Mouse (Mus musculus) embryonic facial prominence, embryonic 10.5 days (tissue): Measurements from ENCODE around the gene Edn2. TPM values are rescaled to one million over a fixed set of nuclear protein-coding genes. Genes with fewer than 3 reads are reported as not detected.

Experiments used
- DNase-seq: peaks from one replicate; pipeline ENCODE4 v3.0.0-alpha.2; 2017; ENCODE audit warnings: low spot score
- H3K27ac ChIP-seq: fragments of 300-500 bp; sonication (generic); replicated peaks from 2 replicates; pipeline ENCODE4 v1.5.1; 2016; ENCODE audit warnings: mild to moderate bottlenecking
- H3K27me3 ChIP-seq: fragments of 300-500 bp; sonication (generic); replicated peaks from 2 replicates; pipeline ENCODE4 v1.6.1; 2016; ENCODE audit warnings: low read depth, mild to moderate bottlenecking; ENCODE audit not compliant: poor library complexity, severe bottlenecking
- H3K36me3 ChIP-seq: fragments of 300-500 bp; sonication (generic); replicated peaks from 2 replicates; pipeline ENCODE4 v1.6.1; 2016; ENCODE audit warnings: mild to moderate bottlenecking, moderate library complexity
- H3K4me1 ChIP-seq: fragments of 300-500 bp; sonication (generic); 2 replicates; pipeline ENCODE4 v1.6.1; 2016
- H3K4me3 ChIP-seq: fragments of 300-500 bp; sonication (generic); 2 replicates; pipeline ENCODE4 v1.5.1; 2016; ENCODE audit warnings: mild to moderate bottlenecking, moderate library complexity
- H3K9me3 ChIP-seq: fragments of 300-500 bp; sonication (generic); 2 replicates; pipeline ENCODE4 v1.6.1; 2016; ENCODE audit warnings: mild to moderate bottlenecking
- WGBS: fragments of 180-500 bp; shearing (Covaris S2); methylation state at CpG from one replicate; pipeline ENCODE4 v1.1.7; 2016; 5-methylcytosine and 5-hydroxymethylcytosine counted together
- polyA plus RNA-seq: library from polyadenylated mRNA; unstranded; fragments of >200 nt; fragmentation: Nextera tagmentation; extraction: Ambion mirVana; gene quantifications from 2 replicates; pipeline ENCODE4 v1.2.1, GENCODE M21; 2016

The Edn2 gene
- polyA plus RNA-seq, 1 experiment from 2014 or later = not detected

DNA sequence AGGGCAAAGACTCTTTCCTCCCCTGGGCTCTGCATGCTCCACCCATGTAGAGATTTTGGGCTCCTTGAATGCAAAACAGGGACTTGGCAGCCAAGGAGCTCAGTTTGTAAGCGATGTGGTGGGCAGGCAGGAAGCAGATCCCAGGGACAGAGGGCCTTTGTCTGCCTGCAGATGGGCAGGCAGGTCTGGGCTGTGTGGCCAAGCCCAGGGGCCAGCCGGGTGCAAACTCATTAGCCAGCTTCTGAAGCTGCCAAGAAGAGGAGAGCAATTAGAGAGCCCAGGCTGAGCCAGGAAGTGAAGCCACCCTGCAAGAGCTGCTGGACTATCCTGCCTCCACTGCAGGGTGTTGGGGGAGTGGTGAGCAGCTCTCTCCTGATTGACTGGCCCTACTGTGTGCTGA, 28.9 kb downstream of the Edn2 start:
- no peak overlapping the region for H3K27ac ChIP-seq
- peak; percentile 29 for DNase-seq
- H3K9me3 ChIP-seq = no peaks in the 10 kb centered on the region
- no peak overlapping the region for H3K4me3 ChIP-seq
- H3K4me1 ChIP-seq = peaks cover 24% of the 10 kb centered on the region
- WGBS = 26% methylated on average over 2 of the region's 2 CpGs
- no peaks in the 10 kb centered on the region for H3K27me3 ChIP-seq
- no peaks in the 10 kb centered on the region for H3K36me3 ChIP-seq

DNA sequence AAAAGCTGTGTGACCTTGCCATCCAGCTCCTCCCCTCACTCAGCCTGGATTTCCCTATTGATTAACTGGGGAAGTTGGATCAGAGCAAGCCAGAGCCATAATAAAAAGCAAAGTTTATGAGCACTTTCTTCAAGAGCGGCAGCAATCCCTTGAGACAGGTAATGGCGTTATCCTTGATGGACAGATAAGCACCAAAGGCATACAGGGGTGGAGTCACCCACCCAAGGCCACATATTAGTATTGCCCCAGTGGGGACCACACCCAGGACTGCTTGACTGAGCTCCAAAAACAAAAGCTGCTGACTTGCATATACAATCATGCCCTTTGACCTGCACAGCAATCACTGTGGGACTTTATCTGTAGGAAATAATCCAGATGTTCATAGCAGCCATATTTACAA, 31.0 kb downstream of the Edn2 start:
- Histone ChIP-seq H3K4me1 (peaks cover 29% of the 10 kb centered on the region), H3K27me3 (no peaks in the 10 kb centered on the region), H3K9me3 (no peaks in the 10 kb centered on the region), H3K27ac (no peak overlapping the region), H3K36me3 (no peaks in the 10 kb centered on the region), H3K4me3 (no peak overlapping the region)
- no peak for DNase-seq
- 83% methylated on average over 2 of the region's 2 CpGs for WGBS

GRCm38 (mm10) chr4:120194026-120194425, 33.0 kb downstream of the Edn2 start:
- peaks cover 33% of the 10 kb centered on the region for H3K4me1 ChIP-seq
- no peak for DNase-seq
- no peaks in the 10 kb centered on the region for H3K9me3 ChIP-seq
- H3K27ac ChIP-seq = no peak overlapping the region
- H3K4me3 ChIP-seq = no peak overlapping the region
- H3K27me3 ChIP-seq = no peaks in the 10 kb centered on the region
- WGBS = 90% methylated on average over 5 of the region's 5 CpGs
- no peaks in the 10 kb centered on the region for H3K36me3 ChIP-seq

GRCm38 (mm10) chr4:120194965-120195364, 34.0 kb downstream of the Edn2 start:
- Histone ChIP-seq H3K4me3 (no peak overlapping the region), H3K36me3 (no peaks in the 10 kb centered on the region), H3K27me3 (no peaks in the 10 kb centered on the region), H3K4me1 (peaks cover 37% of the 10 kb centered on the region), H3K27ac (no peak overlapping the region), H3K9me3 (no peaks in the 10 kb centered on the region)
- no peak for DNase-seq

GRCm38 (mm10) chr4:120199184-120199885, 38.3 kb downstream of the Edn2 start:
- peaks cover 43% of the 10 kb centered on the region for H3K4me1 ChIP-seq
- H3K9me3 ChIP-seq = no peaks in the 10 kb centered on the region
- 47% methylated on average over 9 of the region's 9 CpGs for WGBS
- H3K4me3 ChIP-seq = no peak overlapping the region
- H3K36me3 ChIP-seq = no peaks in the 10 kb centered on the region
- no peak for DNase-seq
- no peaks in the 10 kb centered on the region for H3K27me3 ChIP-seq
- no peak overlapping the region for H3K27ac ChIP-seq

DNA sequence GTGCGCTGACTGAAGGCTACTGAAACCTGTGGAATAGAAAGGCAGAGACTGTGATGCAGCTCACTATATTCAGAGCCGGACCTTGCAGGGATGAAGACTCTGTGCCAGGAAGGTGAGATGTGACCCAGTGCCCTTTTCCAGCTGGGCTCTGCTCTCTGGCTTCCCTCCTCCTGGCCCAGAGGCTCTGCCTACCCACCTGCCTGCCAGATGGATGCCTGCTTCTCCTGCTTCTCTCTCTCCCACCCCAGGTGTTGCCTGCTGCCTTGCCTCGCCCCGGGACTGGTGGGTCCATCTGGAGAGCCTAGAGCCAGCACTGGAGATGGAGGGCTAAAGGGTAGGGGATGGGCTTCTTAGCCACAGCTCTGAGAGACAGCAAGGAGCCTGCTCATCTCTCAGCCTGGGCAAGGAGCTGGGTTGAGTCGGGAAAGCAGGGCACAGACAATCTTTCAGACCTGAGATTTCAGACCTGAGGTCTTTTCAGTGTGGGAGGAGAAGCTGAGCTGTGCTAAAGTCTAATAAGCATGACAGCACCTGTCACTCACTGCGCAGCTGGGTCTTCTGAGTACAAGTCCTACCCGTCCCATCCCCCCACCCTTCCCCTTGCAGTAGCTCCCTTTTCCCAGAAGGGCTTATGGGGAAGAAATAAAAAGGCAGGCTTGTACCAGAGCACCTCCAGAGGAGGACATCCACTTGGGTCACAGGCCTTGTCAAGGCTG, 39.7 kb downstream of the Edn2 start:
- Histone ChIP-seq H3K4me3 (no peak overlapping the region), H3K27ac (no peak overlapping the region), H3K4me1 (peaks cover 42% of the 10 kb centered on the region), H3K36me3 (no peaks in the 10 kb centered on the region), H3K9me3 (no peaks in the 10 kb centered on the region), H3K27me3 (no peaks in the 10 kb centered on the region)
- 76% methylated on average over 7 of the region's 7 CpGs for whole genome bisulfite sequencing
- no peak for DNase-seq

- Histone ChIP-seq H3K4me1 (peaks cover 28% of the 10 kb centered on the region), H3K4me3 (no peak overlapping the region), H3K27me3 (no peaks in the 10 kb centered on the region), H3K36me3 (no peaks in the 10 kb centered on the region), H3K27ac (no peak overlapping the region), H3K9me3 (no peaks in the 10 kb centered on the region)
- no peak for DNase-seq
- WGBS = 67% methylated on average over 9 of the region's 9 CpGs
Observed at GRCm38 (mm10) chr4:120204357-120204942, 43.4 kb downstream of the Edn2 start.

DNA sequence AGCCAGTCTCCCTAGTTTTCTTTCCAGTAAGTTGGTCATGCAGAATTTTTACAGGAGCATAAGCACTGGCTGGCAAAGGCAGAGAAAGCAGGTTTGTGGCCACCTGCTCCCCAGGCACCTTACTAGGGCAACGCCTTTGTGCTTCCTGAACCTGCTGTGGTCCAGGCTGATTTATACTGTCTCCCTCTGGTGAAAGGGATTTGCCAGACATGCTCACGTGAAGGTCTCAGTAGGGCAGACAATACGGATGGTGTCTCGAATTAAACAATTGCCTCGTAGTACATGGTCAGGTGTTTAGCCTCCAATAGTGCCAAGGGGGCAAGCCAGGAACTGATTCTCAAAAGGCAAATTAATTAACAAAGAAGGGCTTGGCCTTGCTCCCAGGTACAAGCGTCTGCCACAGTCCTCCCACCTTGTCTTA, 45.5 kb downstream of the Edn2 start:
- no peaks in the 10 kb centered on the region for H3K9me3 ChIP-seq

DNA sequence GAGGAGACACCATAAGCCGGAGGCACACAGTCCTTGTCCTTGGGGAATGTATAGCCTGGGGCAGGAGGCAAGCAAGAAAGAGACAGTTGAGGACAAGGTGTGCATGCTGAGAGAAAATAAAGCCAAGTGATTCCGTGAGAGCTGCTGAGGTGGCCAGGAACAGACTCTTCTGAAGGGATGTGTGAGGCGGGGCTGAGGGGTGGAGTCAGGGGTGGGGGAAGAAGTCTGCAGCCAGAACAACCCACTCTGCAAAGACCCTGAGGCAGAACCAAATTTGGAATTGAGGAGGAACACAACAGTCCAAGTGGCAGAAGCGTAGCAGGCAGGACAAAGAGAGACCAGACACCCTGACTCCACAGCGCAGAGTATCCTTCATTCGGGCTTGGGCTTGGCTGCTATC, 51.1 kb downstream of the Edn2 start:
- peaks cover 9% of the 10 kb centered on the region; the same call in 1 of the 2 replicates for H3K27me3 ChIP-seq
- no peaks in the 10 kb centered on the region for H3K36me3 ChIP-seq
- peaks cover 23% of the 10 kb centered on the region for H3K4me1 ChIP-seq
- no peaks in the 10 kb centered on the region for H3K9me3 ChIP-seq
- DNase-seq = peak; percentile 26
- H3K27ac ChIP-seq = 0 out of 2 replicates have a peak overlapping the region, but pooled peaks have one; percentile 2
- H3K4me3 ChIP-seq = no peak overlapping the region
- WGBS = 33% methylated on average over 6 of the region's 6 CpGs

More for the DNA sequence above, 45.5 kb downstream of the Edn2 start:
- 87% methylated on average over 6 of the region's 6 CpGs for WGBS
- Histone ChIP-seq H3K4me1 (peaks cover 17% of the 10 kb centered on the region), H3K4me3 (no peak overlapping the region), H3K27ac (no peak overlapping the region), H3K36me3 (no peaks in the 10 kb centered on the region), H3K27me3 (no peaks in the 10 kb centered on the region)
- DNase-seq = no peak

DNA sequence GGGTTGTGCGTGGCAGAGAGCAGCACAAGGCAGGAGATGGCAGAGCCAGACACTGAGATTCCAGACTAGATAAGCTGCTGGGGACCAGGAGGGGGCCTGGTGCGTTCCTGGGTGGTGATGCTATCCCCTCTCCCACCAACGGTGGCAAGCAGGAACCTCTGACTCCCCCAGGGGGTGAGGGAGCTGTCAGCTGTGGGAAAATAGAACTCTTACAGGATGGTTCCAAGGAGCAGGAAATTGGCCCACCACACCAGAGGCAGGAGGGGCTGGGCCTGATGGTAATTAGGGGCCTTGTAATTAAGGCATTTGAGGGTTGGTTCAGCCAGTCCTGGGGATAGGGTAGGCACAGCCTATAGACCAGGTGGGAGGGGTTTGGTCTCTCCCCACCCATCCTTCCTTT, 51.8 kb downstream of the Edn2 start:
- Histone ChIP-seq H3K4me1 (peaks cover 23% of the 10 kb centered on the region), H3K27me3 (peaks cover 9% of the 10 kb centered on the region; the same call in 1 of the 2 replicates), H3K9me3 (no peaks in the 10 kb centered on the region), H3K27ac (0 out of 2 replicates have a peak overlapping the region, but pooled peaks have one; percentile 2), H3K36me3 (no peaks in the 10 kb centered on the region), H3K4me3 (no peak overlapping the region)
- DNase-seq = no peak
- 31% methylated on average over 3 of the region's 3 CpGs for WGBS

- DNase-seq = peak; percentile 75
- Histone ChIP-seq H3K9me3 (no peaks in the 10 kb centered on the region), H3K4me1 (peaks cover 23% of the 10 kb centered on the region), H3K27ac (no peak overlapping the region), H3K4me3 (peak overlapping the region; percentile 30; the same call in 1 of the 2 replicates), H3K36me3 (no peaks in the 10 kb centered on the region), H3K27me3 (peaks cover 12% of the 10 kb centered on the region; the same call in 1 of the 2 replicates)
- WGBS = 29% methylated on average over 10 of the region's 10 CpGs
Observed at GRCm38 (mm10) chr4:120215915-120216591, 55.0 kb downstream of the Edn2 start.

DNA sequence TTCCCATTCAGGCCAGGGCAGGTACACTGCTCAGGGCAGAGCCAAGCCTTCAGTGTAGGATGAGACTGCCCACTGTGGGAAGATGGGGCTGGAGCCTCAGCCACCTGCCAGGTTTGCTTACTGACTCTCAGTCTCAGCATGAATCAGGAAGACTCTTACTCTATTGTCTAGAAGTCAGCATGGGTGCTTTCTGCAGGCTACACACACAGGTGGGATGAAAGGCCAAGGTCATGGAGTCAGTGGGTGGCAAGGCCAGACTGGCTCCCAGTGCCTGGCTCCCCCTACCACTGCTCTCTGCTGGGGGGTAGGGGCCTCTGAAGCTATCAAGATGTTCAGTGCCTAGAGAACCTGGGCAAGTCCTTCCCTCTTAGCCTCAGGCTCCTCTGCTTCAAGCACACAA, 55.9 kb downstream of the Edn2 start:
- Histone ChIP-seq H3K27ac (no peak overlapping the region), H3K4me1 (peaks cover 18% of the 10 kb centered on the region), H3K9me3 (no peaks in the 10 kb centered on the region), H3K36me3 (no peaks in the 10 kb centered on the region), H3K27me3 (peaks cover 16% of the 10 kb centered on the region; the same call in 1 of the 2 replicates), H3K4me3 (no peak overlapping the region)
- DNase-seq = no peak
